Mouse (Mus musculus): ENCODE data around the gene Lmcd1. TPM values are rescaled to one million over a fixed set of nuclear protein-coding genes. Genes with fewer than 3 reads are reported as not detected.

Gene Lmcd1
- polyA plus RNA-seq, 1 experiment from 2014 or later, result 10.1 TPM

- no peaks in the 10 kb centered on the region for H3K27me3 ChIP-seq
- H3K4me2 ChIP-seq, result no peak overlapping the region
- H3K4me1 ChIP-seq (replicated peaks), result no peaks in the 10 kb centered on the region
- ATAC-seq (ENCODE audit: low FRiP score), result no peak
- H3K27ac ChIP-seq, result no peak overlapping the region
- 77% methylated on average over 5 of the region's 5 CpGs for WGBS
- no peak overlapping the region for H3K4me3 ChIP-seq
- no peaks in the 10 kb centered on the region for H3K9me3 ChIP-seq
- no peaks in the 10 kb centered on the region for H3K36me3 ChIP-seq
- H3K9ac ChIP-seq, result no peak overlapping the region
Observed at GRCm38 (mm10) chr6:112293320-112293719, 19.8 kb downstream of the Lmcd1 start.

- 78% methylated on average over 3 of the region's 3 CpGs for WGBS
- Histone ChIP-seq H3K4me3 (no peak overlapping the region), H3K36me3 (no peaks in the 10 kb centered on the region), H3K9me3 (no peaks in the 10 kb centered on the region), H3K4me1 (replicated peaks) (no peaks in the 10 kb centered on the region), H3K4me2 (no peak overlapping the region), H3K27ac (no peak overlapping the region), H3K27me3 (no peaks in the 10 kb centered on the region), H3K9ac (no peak overlapping the region)
- ATAC-seq (ENCODE audit: low FRiP score), result no peak
Observed at GRCm38 (mm10) chr6:112295269-112295668, 21.7 kb downstream of the Lmcd1 start.

DNA sequence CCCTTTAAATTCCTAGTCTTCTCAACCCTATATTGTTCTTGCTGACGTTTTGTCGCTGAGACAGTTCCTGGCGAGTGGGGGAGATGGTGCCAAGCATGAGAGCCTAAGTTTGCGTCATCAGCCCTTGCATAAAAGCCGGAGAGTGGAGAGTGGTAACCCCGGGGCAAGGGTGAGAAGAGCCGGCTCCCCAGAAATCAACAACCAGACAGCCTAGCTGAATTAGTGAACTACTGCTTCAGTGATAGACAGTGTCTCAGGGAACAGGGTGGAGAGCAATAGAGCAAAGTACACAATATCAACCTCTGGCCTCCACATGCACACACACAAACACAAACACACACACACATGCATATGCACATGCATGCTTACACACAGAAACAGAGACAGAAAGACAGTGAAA lies 26.6 kb downstream of the Lmcd1 start:
- Histone ChIP-seq H3K27ac (no peak overlapping the region), H3K4me3 (no peak overlapping the region), H3K4me2 (no peak overlapping the region), H3K4me1 (replicated peaks) (no peaks in the 10 kb centered on the region), H3K27me3 (no peaks in the 10 kb centered on the region), H3K36me3 (no peaks in the 10 kb centered on the region), H3K9ac (no peak overlapping the region), H3K9me3 (no peaks in the 10 kb centered on the region)
- no peak for ATAC-seq (ENCODE audit: low FRiP score)
- 84% methylated on average over 7 of the region's 7 CpGs for WGBS

- ATAC-seq (ENCODE audit: low FRiP score), result no peak
- 97% methylated on average over 1 of the region's 1 CpGs for WGBS
Observed at GRCm38 (mm10) chr6:112300633-112301032, 27.1 kb downstream of the Lmcd1 start.

DNA sequence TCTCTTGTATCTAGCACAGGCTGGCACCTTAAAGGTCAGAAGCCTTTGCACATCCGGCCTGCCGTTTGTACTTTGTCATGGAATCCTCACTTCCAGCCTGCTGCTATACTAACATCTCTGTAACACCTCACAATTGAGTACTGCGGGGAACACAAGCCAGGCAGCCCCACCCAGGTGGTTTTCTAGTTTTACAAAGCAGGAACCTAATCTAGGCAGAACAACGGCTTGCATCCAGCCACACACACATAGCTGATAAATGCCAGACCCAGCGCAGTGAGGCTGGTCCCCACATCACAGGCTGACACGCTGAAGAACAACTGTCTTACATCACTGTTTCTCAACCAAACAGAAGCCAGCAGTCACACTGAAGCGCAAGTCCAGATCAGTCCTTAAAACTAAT lies 28.7 kb downstream of the Lmcd1 start:
- Histone ChIP-seq H3K9ac (no peak overlapping the region), H3K4me1 (replicated peaks) (no peaks in the 10 kb centered on the region), H3K4me3 (no peak overlapping the region), H3K4me2 (no peak overlapping the region), H3K27me3 (no peaks in the 10 kb centered on the region), H3K9me3 (no peaks in the 10 kb centered on the region), H3K36me3 (no peaks in the 10 kb centered on the region), H3K27ac (no peak overlapping the region)
- 87% methylated on average over 7 of the region's 7 CpGs for WGBS
- ATAC-seq (ENCODE audit: low FRiP score), result no peak

More at GRCm38 (mm10) chr6:112300633-112301032, 27.1 kb downstream of the Lmcd1 start:
- Histone ChIP-seq H3K9ac (no peak overlapping the region), H3K4me2 (no peak overlapping the region), H3K36me3 (no peaks in the 10 kb centered on the region), H3K27ac (no peak overlapping the region), H3K27me3 (no peaks in the 10 kb centered on the region), H3K4me1 (replicated peaks) (no peaks in the 10 kb centered on the region), H3K4me3 (no peak overlapping the region), H3K9me3 (no peaks in the 10 kb centered on the region)

- Histone ChIP-seq H3K9me3 (no peaks in the 10 kb centered on the region), H3K4me1 (replicated peaks) (no peaks in the 10 kb centered on the region), H3K27me3 (no peaks in the 10 kb centered on the region), H3K4me3 (no peak overlapping the region), H3K27ac (no peak overlapping the region), H3K36me3 (no peaks in the 10 kb centered on the region), H3K9ac (no peak overlapping the region), H3K4me2 (no peak overlapping the region)
- ATAC-seq (ENCODE audit: low FRiP score), result no peak
- 84% methylated on average over 9 of the region's 9 CpGs for WGBS
Observed at GRCm38 (mm10) chr6:112302814-112303383, 29.3 kb downstream of the Lmcd1 start.

DNA sequence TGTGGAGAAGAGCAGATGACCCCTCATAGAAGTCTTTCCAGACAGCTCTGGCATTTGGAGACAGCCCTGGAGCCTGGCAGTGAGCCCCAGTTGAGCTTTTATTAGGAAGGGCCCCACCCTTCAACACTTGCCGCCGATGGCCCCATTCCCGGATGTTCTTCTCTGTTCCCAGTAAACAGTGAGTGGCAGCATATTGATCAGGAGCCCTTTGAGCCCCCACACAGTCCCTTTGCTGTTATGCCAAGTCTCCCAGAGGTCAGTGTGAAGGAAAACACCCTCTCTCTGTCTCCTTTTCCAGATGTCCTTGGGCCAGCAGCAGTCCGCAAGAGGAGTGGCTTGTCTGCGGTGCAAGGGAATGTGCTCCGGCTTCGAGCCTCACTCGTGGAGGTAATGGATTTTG lies 31.2 kb downstream of the Lmcd1 start:
- Histone ChIP-seq H3K9ac (no peak overlapping the region), H3K27me3 (no peaks in the 10 kb centered on the region)
- WGBS, result 70% methylated on average over 8 of the region's 8 CpGs

GRCm38 (mm10) chr6:112309330-112309938 lies 35.9 kb downstream of the Lmcd1 start:
- Histone ChIP-seq H3K36me3 (no peaks in the 10 kb centered on the region), H3K4me1 (replicated peaks) (0 out of 2 replicates have a peak, but pooled peaks cover 3% of the 10 kb centered on the region), H3K9me3 (no peaks in the 10 kb centered on the region), H3K4me2 (no peak overlapping the region), H3K27me3 (no peaks in the 10 kb centered on the region), H3K27ac (no peak overlapping the region), H3K4me3 (no peak overlapping the region), H3K9ac (no peak overlapping the region)
- WGBS, result 60% methylated on average over 6 of the region's 6 CpGs
- ATAC-seq (ENCODE audit: low FRiP score), result no peak

More for the DNA sequence above, 31.2 kb downstream of the Lmcd1 start:
- no peak overlapping the region for H3K4me3 ChIP-seq
- ATAC-seq (ENCODE audit: low FRiP score), result no peak
- H3K4me1 ChIP-seq (replicated peaks), result 0 out of 2 replicates have a peak, but pooled peaks cover 3% of the 10 kb centered on the region
- H3K27ac ChIP-seq, result no peak overlapping the region
- H3K36me3 ChIP-seq, result no peaks in the 10 kb centered on the region
- H3K9me3 ChIP-seq, result no peaks in the 10 kb centered on the region
- H3K4me2 ChIP-seq, result no peak overlapping the region

GRCm38 (mm10) chr6:112311385-112311784 lies 37.8 kb downstream of the Lmcd1 start:
- Histone ChIP-seq H3K4me1 (replicated peaks) (0 out of 2 replicates have a peak, but pooled peaks cover 3% of the 10 kb centered on the region), H3K27me3 (no peaks in the 10 kb centered on the region), H3K4me2 (no peak overlapping the region), H3K9me3 (no peaks in the 10 kb centered on the region), H3K9ac (no peak overlapping the region), H3K36me3 (no peaks in the 10 kb centered on the region), H3K4me3 (no peak overlapping the region), H3K27ac (no peak overlapping the region)
- ATAC-seq (ENCODE audit: low FRiP score), result peak; percentile 52
- 35% methylated on average over 4 of the region's 4 CpGs for WGBS

- 94% methylated on average over 4 of the region's 4 CpGs for WGBS
- H3K4me2 ChIP-seq, result no peak overlapping the region
Observed at GRCm38 (mm10) chr6:112319449-112319848, 45.9 kb downstream of the Lmcd1 start.

GRCm38 (mm10) chr6:112320679-112321078 lies 47.1 kb downstream of the Lmcd1 start:
- no peaks in the 10 kb centered on the region for H3K36me3 ChIP-seq
- H3K9ac ChIP-seq, result no peak overlapping the region
- no peaks in the 10 kb centered on the region for H3K9me3 ChIP-seq
- H3K27ac ChIP-seq, result no peak overlapping the region
- 39% methylated on average over 5 of the region's 5 CpGs for WGBS
- H3K4me2 ChIP-seq, result no peak overlapping the region
- H3K27me3 ChIP-seq, result no peaks in the 10 kb centered on the region
- no peaks in the 10 kb centered on the region for H3K4me1 ChIP-seq (replicated peaks)
- no peak for ATAC-seq (ENCODE audit: low FRiP score)
- no peak overlapping the region for H3K4me3 ChIP-seq

More at GRCm38 (mm10) chr6:112319449-112319848, 45.9 kb downstream of the Lmcd1 start:
- Histone ChIP-seq H3K9me3 (no peaks in the 10 kb centered on the region), H3K27ac (no peak overlapping the region), H3K36me3 (no peaks in the 10 kb centered on the region), H3K4me1 (replicated peaks) (no peaks in the 10 kb centered on the region), H3K9ac (no peak overlapping the region), H3K4me3 (no peak overlapping the region), H3K27me3 (no peaks in the 10 kb centered on the region)
- no peak for ATAC-seq (ENCODE audit: low FRiP score)

- Histone ChIP-seq H3K9me3 (no peaks in the 10 kb centered on the region), H3K9ac (no peak overlapping the region), H3K36me3 (no peaks in the 10 kb centered on the region), H3K4me2 (no peak overlapping the region), H3K4me3 (no peak overlapping the region), H3K27me3 (no peaks in the 10 kb centered on the region), H3K4me1 (replicated peaks) (no peaks in the 10 kb centered on the region), H3K27ac (no peak overlapping the region)
- ATAC-seq (ENCODE audit: low FRiP score), result no peak
- 89% methylated on average over 5 of the region's 5 CpGs for WGBS
Observed at GRCm38 (mm10) chr6:112322916-112323315, 49.4 kb downstream of the Lmcd1 start.

GRCm38 (mm10) chr6:112325213-112325612 lies 51.7 kb downstream of the Lmcd1 start:
- no peak for ATAC-seq (ENCODE audit: low FRiP score)
- Histone ChIP-seq H3K4me2 (no peak overlapping the region), H3K4me1 (replicated peaks) (no peaks in the 10 kb centered on the region), H3K36me3 (no peaks in the 10 kb centered on the region), H3K27me3 (no peaks in the 10 kb centered on the region), H3K9ac (no peak overlapping the region), H3K27ac (no peak overlapping the region), H3K9me3 (no peaks in the 10 kb centered on the region), H3K4me3 (no peak overlapping the region)
- 95% methylated on average over 3 of the region's 3 CpGs for WGBS

All from hindbrain, embryonic 13.5 days (tissue).